Mouse (Mus musculus) neural tube, embryonic 14.5 days (tissue): ENCODE data around the gene Cybrd1. TPM values are rescaled to one million over a fixed set of nuclear protein-coding genes. Genes with fewer than 3 reads are reported as not detected.

Experiments used
- ATAC-seq: fragments of 200-750 bp; cut with Nextera tagmentation; 2 replicates; pipeline ENCODE4 v1.8.0; 2017; ENCODE audit warnings: low read depth, mild to moderate bottlenecking, moderate TSS enrichment, moderate library complexity
- H3K27ac ChIP-seq: fragments of 300-500 bp; sonication (generic); 2 replicates; pipeline ENCODE4 v1.5.1; 2014; ENCODE audit warnings: low read depth, mild to moderate bottlenecking, control low read depth, low read length, moderate library complexity, mixed read lengths
- H3K27me3 ChIP-seq: fragments of 300-500 bp; sonication (generic); 2 replicates; pipeline ENCODE4 v1.6.1; 2014; ENCODE audit warnings: low read length; ENCODE audit not compliant: control insufficient read depth, insufficient read depth
- H3K36me3 ChIP-seq: fragments of 300-500 bp; sonication (generic); 2 replicates; pipeline ENCODE4 v1.6.1; 2014; ENCODE audit warnings: low read length, mixed read lengths; ENCODE audit not compliant: control insufficient read depth, insufficient read depth
- H3K4me1 ChIP-seq: fragments of 300-500 bp; sonication (generic); 2 replicates; pipeline ENCODE4 v1.6.1; 2014; ENCODE audit warnings: low read length; ENCODE audit not compliant: control insufficient read depth, insufficient read depth
- H3K4me2 ChIP-seq: fragments of 300-500 bp; sonication (generic); 2 replicates; pipeline ENCODE4 v1.6.1; 2014; ENCODE audit warnings: mild to moderate bottlenecking, low read depth, low read length, control low read depth
- H3K4me3 ChIP-seq: fragments of 300-500 bp; sonication (generic); 2 replicates; pipeline ENCODE4 v1.5.1; 2014; ENCODE audit warnings: low read depth, low read length, control low read depth, mixed read lengths
- H3K9ac ChIP-seq: fragments of 300-500 bp; sonication (generic); replicated peaks from 2 replicates; pipeline ENCODE4 v1.6.1; 2014; ENCODE audit warnings: low read depth, mild to moderate bottlenecking, control low read depth, low read length, mixed read lengths
- H3K9me3 ChIP-seq: fragments of 300-500 bp; sonication (generic); 2 replicates; pipeline ENCODE4 v1.6.1; 2016; ENCODE audit warnings: low read length; ENCODE audit not compliant: control insufficient read depth
- WGBS: fragments of 180-500 bp; shearing (Covaris S2); extraction: QIAGEN DNeasy Blood & Tissue Kit; methylation state at CpG from one replicate; pipeline ENCODE4 v1.1.7; 2014; 5-methylcytosine and 5-hydroxymethylcytosine counted together
- polyA plus RNA-seq: library from polyadenylated mRNA; unstranded; fragments of >200 nt; fragmentation: Nextera tagmentation; extraction: Ambion mirVana; gene quantifications from 2 replicates; pipeline ENCODE4 v1.2.1, GENCODE M21; 2014

Cybrd1 gene
- polyA plus RNA-seq, 1 experiment from 2014 or later, result 1.8 TPM

DNA sequence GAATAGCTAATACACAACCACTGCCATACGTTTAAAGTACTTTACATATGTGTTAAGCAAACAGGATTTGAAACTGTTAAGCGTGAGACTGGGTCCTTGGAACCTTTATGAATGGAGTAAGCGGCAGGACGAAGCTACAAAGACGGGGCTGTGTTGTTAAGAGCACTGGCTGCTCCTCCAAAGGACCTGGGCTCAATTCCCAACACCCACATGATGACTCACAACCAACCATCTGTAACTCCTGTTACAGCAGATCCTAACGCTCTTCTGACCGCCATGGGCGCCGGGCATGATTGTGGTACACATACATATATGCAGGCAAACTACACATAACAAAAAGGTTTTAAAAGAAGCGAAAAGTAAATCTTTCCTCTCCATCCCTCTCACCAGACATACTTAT, 3.1 kb downstream of the Cybrd1 start:
- no peaks in the 10 kb centered on the region for H3K9me3 ChIP-seq
- no peak for ATAC-seq
- H3K27me3 ChIP-seq, result peaks cover 3% of the 10 kb centered on the region; the same call in 1 of the 2 replicates
- peaks cover 5% of the 10 kb centered on the region; the same call in 1 of the 2 replicates for H3K4me1 ChIP-seq
- no peak overlapping the region for H3K27ac ChIP-seq
- H3K36me3 ChIP-seq, result no peaks in the 10 kb centered on the region
- no peak overlapping the region for H3K4me3 ChIP-seq
- H3K9ac ChIP-seq, result no peak overlapping the region
- WGBS, result 72% methylated on average over 10 of the region's 10 CpGs
- H3K4me2 ChIP-seq, result no peak overlapping the region

GRCm38 (mm10) chr2:71121406-71121805, 3.7 kb downstream of the Cybrd1 start:
- ATAC-seq, result no peak
- Histone ChIP-seq H3K36me3 (no peaks in the 10 kb centered on the region), H3K27me3 (peaks cover 3% of the 10 kb centered on the region; the same call in 1 of the 2 replicates), H3K27ac (no peak overlapping the region), H3K4me1 (peaks cover 5% of the 10 kb centered on the region; the same call in 1 of the 2 replicates), H3K4me2 (no peak overlapping the region), H3K9ac (no peak overlapping the region), H3K4me3 (no peak overlapping the region), H3K9me3 (no peaks in the 10 kb centered on the region)
- 5% methylated on average over 5 of the region's 5 CpGs for WGBS

GRCm38 (mm10) chr2:71122268-71123029, 4.7 kb downstream of the Cybrd1 start:
- peak; percentile 59; the same call in 1 of the 2 replicates for ATAC-seq
- Histone ChIP-seq H3K4me3 (no peak overlapping the region), H3K36me3 (no peaks in the 10 kb centered on the region), H3K27ac (no peak overlapping the region), H3K4me1 (peaks cover 5% of the 10 kb centered on the region; the same call in 1 of the 2 replicates), H3K9ac (no peak overlapping the region), H3K4me2 (no peak overlapping the region), H3K27me3 (peaks cover 3% of the 10 kb centered on the region; the same call in 1 of the 2 replicates), H3K9me3 (no peaks in the 10 kb centered on the region)
- WGBS, result 45% methylated on average over 13 of the region's 13 CpGs

- H3K27me3 ChIP-seq, result no peaks in the 10 kb centered on the region; the same call in 1 of the 2 replicates
- 31% methylated on average over 2 of the region's 2 CpGs for WGBS
- no peaks in the 10 kb centered on the region; the same call in 1 of the 2 replicates for H3K4me1 ChIP-seq
- H3K4me2 ChIP-seq, result no peak overlapping the region
- no peak overlapping the region for H3K27ac ChIP-seq
- H3K9ac ChIP-seq, result no peak overlapping the region
- no peak overlapping the region for H3K4me3 ChIP-seq
- peak; percentile 74; the same call in 1 of the 2 replicates for ATAC-seq
- no peaks in the 10 kb centered on the region for H3K9me3 ChIP-seq
- H3K36me3 ChIP-seq, result no peaks in the 10 kb centered on the region
These were observed 5.9 kb downstream of the Cybrd1 start for GRCm38 (mm10) chr2:71123591-71123990.

DNA sequence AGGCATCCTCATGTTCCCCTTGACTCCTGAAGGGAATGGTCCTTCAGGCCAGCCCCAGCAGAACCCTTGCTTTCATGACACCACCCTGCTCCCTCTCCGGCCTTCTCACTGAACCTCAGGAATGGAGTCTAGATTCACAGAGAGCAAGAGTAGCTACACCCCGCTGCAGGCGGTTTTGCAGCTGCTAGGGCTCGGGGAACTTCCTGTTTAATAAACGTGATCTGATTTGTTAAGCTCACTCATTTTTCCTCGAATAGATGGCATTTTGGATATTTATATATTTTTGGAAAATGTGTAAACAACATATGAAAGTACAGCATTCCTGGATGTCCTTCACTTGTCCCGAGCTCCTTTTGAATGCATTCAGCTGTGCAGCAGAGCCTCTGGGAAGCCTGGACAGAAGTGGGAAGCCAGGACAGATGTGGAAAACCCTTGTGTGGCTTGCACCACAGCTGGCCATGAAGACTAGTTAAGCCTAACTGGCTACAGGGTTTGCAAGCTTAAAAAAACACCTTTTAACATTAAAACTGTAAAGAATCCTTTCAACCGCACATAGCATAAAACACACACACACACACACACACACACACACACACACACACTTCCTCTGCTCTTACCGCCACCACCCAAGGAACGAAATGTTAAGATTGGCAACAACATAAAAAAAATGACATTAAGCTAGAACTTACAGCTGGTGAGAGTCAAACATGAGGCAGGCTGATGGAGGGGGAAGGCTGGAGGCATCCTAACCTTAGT, 10.2 kb downstream of the Cybrd1 start:
- Histone ChIP-seq H3K36me3 (no peaks in the 10 kb centered on the region), H3K27ac (no peak overlapping the region), H3K9ac (no peak overlapping the region), H3K9me3 (no peaks in the 10 kb centered on the region), H3K4me1 (no peaks in the 10 kb centered on the region), H3K27me3 (no peaks in the 10 kb centered on the region), H3K4me3 (no peak overlapping the region), H3K4me2 (no peak overlapping the region)
- ATAC-seq, result no peak
- WGBS, result 87% methylated on average over 10 of the region's 10 CpGs

DNA sequence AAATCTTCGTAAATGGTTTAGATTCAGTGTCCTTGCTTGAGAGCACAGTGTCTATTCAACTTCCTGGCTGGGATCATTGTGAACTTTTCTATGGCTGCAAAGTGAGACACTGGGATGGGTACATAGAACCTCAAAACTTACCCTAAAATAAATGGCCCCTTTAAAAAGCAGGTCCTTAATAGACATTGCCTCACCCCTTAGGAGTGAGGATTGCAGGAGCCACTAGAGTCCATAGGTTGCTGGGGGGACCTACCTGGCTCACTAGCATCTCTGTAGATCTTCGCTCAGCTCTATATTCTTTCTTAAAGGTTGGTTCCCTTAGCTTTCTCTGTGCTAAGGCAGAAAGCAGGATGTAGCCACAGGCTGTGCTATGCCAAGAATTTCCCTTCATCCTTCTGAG, 12.6 kb downstream of the Cybrd1 start:
- Histone ChIP-seq H3K4me3 (no peak overlapping the region), H3K4me1 (no peaks in the 10 kb centered on the region), H3K27ac (no peak overlapping the region), H3K27me3 (no peaks in the 10 kb centered on the region), H3K9ac (no peak overlapping the region), H3K4me2 (no peak overlapping the region), H3K9me3 (no peaks in the 10 kb centered on the region), H3K36me3 (no peaks in the 10 kb centered on the region)
- WGBS, result 79% methylated on average over 2 of the region's 2 CpGs
- ATAC-seq, result no peak

DNA sequence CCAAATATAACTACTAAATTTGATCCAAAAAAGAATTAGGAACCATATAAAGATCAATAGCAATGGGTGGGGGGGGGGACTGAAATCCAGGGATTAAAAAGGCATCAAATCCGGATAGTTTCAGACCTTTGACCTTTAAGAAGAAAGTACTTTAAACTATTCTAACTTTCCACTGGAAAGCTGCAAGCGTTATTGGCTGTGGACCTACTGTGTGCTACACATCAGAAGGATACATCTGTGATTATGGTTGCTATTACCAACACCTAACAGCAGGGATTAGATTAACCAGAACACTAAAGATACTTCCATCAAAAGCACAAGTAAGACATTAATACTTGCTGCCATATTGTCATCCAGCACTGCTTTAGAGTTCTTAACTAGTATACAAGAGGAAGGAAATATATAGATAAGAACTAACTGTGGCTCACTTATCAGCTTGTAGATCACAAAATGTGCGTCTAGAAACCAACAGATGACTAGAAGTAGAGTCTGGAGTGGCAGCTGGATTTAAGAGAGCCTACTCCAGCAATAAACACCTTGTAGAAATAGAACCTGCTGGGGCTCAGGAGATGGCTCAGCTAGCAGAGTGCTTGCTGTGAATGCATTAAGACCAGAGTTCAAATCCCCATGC, 14.3 kb downstream of the Cybrd1 start:
- Histone ChIP-seq H3K27ac (no peak overlapping the region), H3K4me3 (no peak overlapping the region), H3K9me3 (no peaks in the 10 kb centered on the region), H3K27me3 (no peaks in the 10 kb centered on the region), H3K4me1 (no peaks in the 10 kb centered on the region), H3K36me3 (no peaks in the 10 kb centered on the region), H3K4me2 (no peak overlapping the region), H3K9ac (no peak overlapping the region)
- no peak for ATAC-seq
- WGBS, result 92% methylated on average over 3 of the region's 3 CpGs

DNA sequence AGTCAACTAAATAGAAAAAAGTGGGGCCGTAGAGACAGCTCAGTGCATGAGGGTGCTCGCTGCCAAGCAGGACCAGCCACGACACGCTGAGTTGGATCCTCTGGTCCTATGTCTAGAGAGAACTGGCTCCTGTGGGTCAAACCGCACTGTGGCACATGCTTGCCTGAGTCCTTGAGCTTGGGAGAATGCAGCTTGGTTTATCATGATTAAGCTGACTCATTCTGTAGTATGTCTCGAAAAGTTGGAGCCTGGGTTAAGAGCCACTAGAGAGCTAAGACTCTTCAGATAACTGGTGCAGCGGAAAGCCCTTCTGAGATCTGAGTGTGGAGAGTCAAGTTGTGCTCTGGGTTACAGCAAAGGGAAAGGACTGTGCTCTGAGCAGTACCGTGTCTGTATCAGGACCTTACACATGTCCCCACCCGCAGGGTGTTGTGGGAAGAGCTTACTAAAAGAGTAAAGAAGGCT, 16.4 kb downstream of the Cybrd1 start:
- H3K36me3 ChIP-seq, result no peaks in the 10 kb centered on the region
- no peak for ATAC-seq
- WGBS, result 90% methylated on average over 9 of the region's 9 CpGs

More for the DNA sequence above, 16.4 kb downstream of the Cybrd1 start:
- Histone ChIP-seq H3K9me3 (no peaks in the 10 kb centered on the region), H3K4me1 (no peaks in the 10 kb centered on the region), H3K27me3 (no peaks in the 10 kb centered on the region), H3K4me3 (no peak overlapping the region), H3K9ac (no peak overlapping the region), H3K27ac (no peak overlapping the region), H3K4me2 (no peak overlapping the region)
